Mouse (Mus musculus) forebrain, embryonic 13.5 days (tissue): ENCODE measurements around the gene Tenm3. TPM values are rescaled to one million over a fixed set of nuclear protein-coding genes. Genes with fewer than 3 reads are reported as not detected.

Source experiments
- ATAC-seq: fragments of 200-750 bp; cut with Nextera tagmentation; 2 replicates; pipeline ENCODE4 v1.8.0; 2017
- H3K27ac ChIP-seq: fragments of 300-500 bp; sonication (generic); 2 replicates; pipeline ENCODE4 v1.5.1; 2015; ENCODE audit warnings: inconsistent platforms, mild to moderate bottlenecking, moderate library complexity
- H3K27me3 ChIP-seq: fragments of 300-500 bp; sonication (generic); 2 replicates; pipeline ENCODE4 v1.6.1; 2015; ENCODE audit warnings: mild to moderate bottlenecking, inconsistent platforms
- H3K36me3 ChIP-seq: fragments of 300-500 bp; sonication (generic); 2 replicates; pipeline ENCODE4 v1.6.1; 2015; ENCODE audit warnings: mild to moderate bottlenecking, inconsistent platforms; ENCODE audit not compliant: poor library complexity, severe bottlenecking
- H3K4me1 ChIP-seq: fragments of 300-500 bp; sonication (generic); 2 replicates; pipeline ENCODE4 v1.6.1; 2015; ENCODE audit warnings: inconsistent platforms
- H3K4me2 ChIP-seq: fragments of 300-500 bp; sonication (generic); 2 replicates; pipeline ENCODE4 v1.6.1; 2015; ENCODE audit warnings: inconsistent platforms, mild to moderate bottlenecking, moderate library complexity
- H3K4me3 ChIP-seq: fragments of 300-500 bp; sonication (generic); 2 replicates; pipeline ENCODE4 v1.5.1; 2015; ENCODE audit warnings: mild to moderate bottlenecking, inconsistent platforms
- H3K9ac ChIP-seq: fragments of 300-500 bp; sonication (generic); 2 replicates; pipeline ENCODE4 v1.6.1; 2015; ENCODE audit warnings: mild to moderate bottlenecking, inconsistent platforms
- H3K9me3 ChIP-seq: fragments of 300-500 bp; sonication (generic); replicated peaks from 2 replicates; pipeline ENCODE4 v1.6.1; 2016; ENCODE audit warnings: inconsistent platforms
- WGBS: fragments of 180-500 bp; shearing (Covaris S2); methylation state at CpG from one replicate; pipeline ENCODE4 v1.1.7; 2015; 5-methylcytosine and 5-hydroxymethylcytosine counted together
- polyA plus RNA-seq: library from polyadenylated mRNA; unstranded; fragments of >200 nt; fragmentation: Nextera tagmentation; extraction: Ambion mirVana; gene quantifications from 2 replicates; pipeline ENCODE4 v1.2.1, GENCODE M21; 2015

Tenm3 gene
- polyA plus RNA-seq, 1 experiment from 2014 or later, result 20.6 TPM

DNA sequence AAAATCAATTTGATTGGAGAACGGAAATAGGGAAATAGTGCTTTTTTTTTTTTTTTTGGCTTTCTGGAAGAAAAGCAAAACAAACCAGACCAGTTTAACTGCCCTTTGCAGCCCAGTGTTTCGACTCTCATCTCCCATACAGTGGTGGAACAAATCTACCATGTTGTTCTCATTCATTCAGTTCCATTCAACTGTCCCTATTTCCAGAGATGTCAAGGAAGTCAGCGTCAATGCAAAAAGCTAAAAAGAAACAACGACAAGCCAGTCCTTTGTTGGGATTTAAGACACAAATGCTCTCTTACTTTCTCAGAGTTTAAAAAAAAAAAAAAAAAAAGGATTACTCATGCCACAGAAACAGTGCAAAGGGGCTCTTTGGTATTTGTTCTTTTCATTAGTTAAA lies 502.1 kb downstream of the Tenm3 start:
- Histone ChIP-seq H3K27me3 (no peaks in the 10 kb centered on the region), H3K4me3 (no peak overlapping the region), H3K9me3 (no peaks in the 10 kb centered on the region), H3K36me3 (no peaks in the 10 kb centered on the region), H3K4me2 (no peak overlapping the region), H3K9ac (no peak overlapping the region), H3K4me1 (peaks cover 17% of the 10 kb centered on the region; the same call in 1 of the 2 replicates), H3K27ac (no peak overlapping the region)
- no peak for ATAC-seq
- 34% methylated on average over 4 of the region's 4 CpGs for WGBS

DNA sequence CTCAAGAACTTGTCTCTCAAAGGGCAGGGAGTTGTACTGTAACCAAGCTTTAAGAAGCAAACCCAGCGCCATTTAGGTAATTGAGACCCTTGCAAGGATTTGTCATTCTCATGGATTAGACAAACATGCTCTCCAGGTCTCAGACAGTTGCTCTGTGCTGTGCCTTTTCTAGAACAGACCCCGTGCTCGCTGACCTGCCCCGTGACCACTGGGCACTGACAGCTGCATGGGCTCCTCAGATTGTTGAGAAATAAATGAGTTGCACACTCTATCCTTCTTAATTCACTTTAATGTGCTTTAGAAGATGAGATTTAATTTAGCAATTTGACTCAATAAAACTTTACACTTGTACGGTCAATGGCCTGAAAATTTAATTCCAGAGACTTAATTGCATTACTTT lies 502.5 kb downstream of the Tenm3 start:
- H3K4me1 ChIP-seq, result peaks cover 17% of the 10 kb centered on the region; the same call in 1 of the 2 replicates
- H3K4me3 ChIP-seq, result no peak overlapping the region
- no peaks in the 10 kb centered on the region for H3K9me3 ChIP-seq
- H3K36me3 ChIP-seq, result no peaks in the 10 kb centered on the region
- WGBS, result 85% methylated on average over 5 of the region's 5 CpGs
- no peak overlapping the region for H3K9ac ChIP-seq
- H3K4me2 ChIP-seq, result no peak overlapping the region
- H3K27me3 ChIP-seq, result no peaks in the 10 kb centered on the region
- H3K27ac ChIP-seq, result no peak overlapping the region
- no peak for ATAC-seq

DNA sequence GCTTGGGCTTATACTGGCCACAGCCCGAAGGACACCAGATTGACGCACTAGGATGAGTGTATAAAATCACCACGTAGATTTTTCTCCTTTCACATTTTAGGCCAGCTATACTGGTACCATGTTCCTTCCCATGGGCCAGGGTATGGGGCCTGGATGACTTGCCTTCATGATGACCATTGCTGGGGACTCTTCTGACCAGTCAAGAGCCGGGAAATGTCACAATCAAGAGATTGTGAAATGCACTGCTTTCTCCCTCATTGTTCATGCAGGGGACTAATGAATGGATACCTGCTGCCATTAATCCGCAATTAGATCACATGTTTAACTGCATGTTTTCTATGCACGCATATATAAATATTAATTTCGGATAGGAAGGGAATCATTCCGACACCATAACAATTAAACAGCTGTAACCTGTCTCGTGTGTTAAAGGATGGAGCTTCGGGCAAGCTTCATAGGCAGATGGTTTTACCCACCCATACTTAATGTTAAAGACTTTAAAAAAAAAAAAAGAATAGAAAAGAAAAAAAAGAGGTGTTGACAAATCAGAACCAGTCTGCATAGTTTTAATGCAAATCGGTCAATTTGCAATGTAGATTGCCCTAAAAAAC lies 521.0 kb downstream of the Tenm3 start:
- H3K27ac ChIP-seq, result peak overlapping the region; percentile 57; the same call in 1 of the 2 replicates
- H3K4me2 ChIP-seq, result no peak overlapping the region
- 49% methylated on average over 11 of the region's 11 CpGs for WGBS

DNA sequence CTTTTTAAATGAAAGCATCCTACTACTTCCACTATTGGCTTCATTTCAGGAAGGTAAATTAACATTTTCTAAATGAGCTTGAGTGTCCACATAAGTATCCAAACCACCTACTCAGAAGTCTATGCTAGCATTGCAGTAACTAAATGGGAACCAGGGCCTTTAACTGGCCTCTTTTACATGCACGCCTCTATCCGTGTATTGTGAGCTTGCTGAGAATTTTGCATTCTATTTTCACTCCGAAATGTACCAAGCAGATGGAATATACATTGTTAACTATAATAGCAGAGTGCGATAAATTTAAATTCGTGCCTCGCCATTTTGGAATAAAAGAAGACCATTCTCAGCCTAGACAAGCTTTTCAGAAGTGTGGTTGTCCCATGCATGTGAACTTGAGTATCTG lies 521.5 kb downstream of the Tenm3 start:
- Histone ChIP-seq H3K9ac (no peak overlapping the region), H3K4me3 (no peak overlapping the region), H3K27ac (peak overlapping the region; percentile 57; the same call in 1 of the 2 replicates), H3K36me3 (no peaks in the 10 kb centered on the region), H3K27me3 (no peaks in the 10 kb centered on the region), H3K4me2 (no peak overlapping the region), H3K4me1 (peaks cover 20% of the 10 kb centered on the region), H3K9me3 (no peaks in the 10 kb centered on the region)
- 87% methylated on average over 6 of the region's 6 CpGs for WGBS
- no peak for ATAC-seq

More for the DNA sequence above, 521.0 kb downstream of the Tenm3 start:
- peaks cover 20% of the 10 kb centered on the region for H3K4me1 ChIP-seq
- peaks cover under 1% of the 10 kb centered on the region; the same call in 1 of the 2 replicates for H3K36me3 ChIP-seq
- ATAC-seq, result peak; percentile 78
- no peak overlapping the region for H3K4me3 ChIP-seq
- no peaks in the 10 kb centered on the region for H3K27me3 ChIP-seq
- H3K9ac ChIP-seq, result no peak overlapping the region
- no peaks in the 10 kb centered on the region for H3K9me3 ChIP-seq

DNA sequence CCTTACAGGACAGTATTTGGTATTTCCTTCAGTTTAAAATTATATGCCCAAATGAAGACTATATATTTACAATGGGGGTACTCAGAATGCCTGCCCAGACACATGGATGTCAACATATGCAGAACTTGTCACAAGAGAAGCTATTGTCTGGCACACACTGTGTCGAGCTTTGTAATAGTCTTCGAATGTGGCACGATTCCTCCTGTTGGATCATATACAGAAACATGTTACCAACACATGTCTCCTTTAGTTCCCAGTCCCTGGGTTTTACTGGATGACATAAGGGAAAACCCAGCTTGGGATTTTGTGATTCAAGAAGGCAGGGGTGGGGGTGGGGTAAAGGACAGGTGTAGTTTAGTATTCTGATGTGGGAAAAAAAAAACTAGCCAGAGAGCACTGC lies 524.1 kb downstream of the Tenm3 start:
- no peaks in the 10 kb centered on the region for H3K9me3 ChIP-seq
- no peak overlapping the region for H3K4me2 ChIP-seq
- no peaks in the 10 kb centered on the region for H3K36me3 ChIP-seq
- no peak overlapping the region for H3K27ac ChIP-seq
- peaks cover 20% of the 10 kb centered on the region for H3K4me1 ChIP-seq
- no peaks in the 10 kb centered on the region for H3K27me3 ChIP-seq
- 85% methylated on average over 3 of the region's 3 CpGs for WGBS
- H3K4me3 ChIP-seq, result no peak overlapping the region
- no peak overlapping the region for H3K9ac ChIP-seq
- ATAC-seq, result peak; percentile 29; the same call in 1 of the 2 replicates

DNA sequence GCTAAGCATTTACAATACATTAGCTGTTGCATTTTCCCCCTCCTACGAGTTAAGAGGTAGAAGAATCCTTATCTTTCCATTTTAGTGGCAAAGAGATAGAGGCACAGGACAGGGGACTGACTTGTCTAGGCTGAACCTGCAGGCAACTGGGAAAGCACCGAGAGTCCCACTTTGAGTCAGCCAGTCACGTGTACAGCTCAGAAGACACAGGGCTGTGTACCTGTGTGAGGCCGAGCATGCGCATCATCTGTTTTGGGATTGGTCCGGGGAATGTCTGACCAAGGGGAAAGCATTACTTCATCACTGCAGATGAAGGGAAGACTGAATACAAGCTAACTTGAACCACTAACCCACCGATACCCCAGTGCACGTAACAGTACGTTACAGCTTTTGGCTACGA lies 526.3 kb downstream of the Tenm3 start:
- no peak overlapping the region for H3K4me3 ChIP-seq
- H3K27ac ChIP-seq, result no peak overlapping the region
- H3K9ac ChIP-seq, result no peak overlapping the region
- H3K36me3 ChIP-seq, result no peaks in the 10 kb centered on the region
- H3K4me2 ChIP-seq, result no peak overlapping the region
- peaks cover 12% of the 10 kb centered on the region for H3K4me1 ChIP-seq
- H3K9me3 ChIP-seq, result no peaks in the 10 kb centered on the region
- ATAC-seq, result no peak
- no peaks in the 10 kb centered on the region for H3K27me3 ChIP-seq
- WGBS, result 91% methylated on average over 10 of the region's 10 CpGs

DNA sequence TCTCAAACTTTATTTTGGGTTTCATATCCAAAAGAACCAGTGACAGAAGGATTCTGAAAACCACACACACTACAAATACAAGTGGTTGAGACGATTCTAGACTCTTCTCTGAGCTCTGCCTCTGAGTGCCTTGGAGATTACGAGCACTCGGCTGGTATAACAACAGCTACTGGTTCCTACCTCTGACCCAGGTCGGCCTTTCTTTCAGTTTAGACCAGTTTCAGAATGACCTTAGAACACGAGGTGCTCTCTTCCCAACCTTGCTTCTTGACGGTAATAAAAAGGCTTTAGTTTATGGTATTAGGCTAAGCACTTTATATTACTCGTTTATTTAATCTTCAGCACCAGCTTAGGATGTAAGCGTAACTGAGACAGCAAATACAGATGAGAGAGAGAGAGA lies 528.1 kb downstream of the Tenm3 start:
- ATAC-seq, result no peak
- H3K9me3 ChIP-seq, result no peaks in the 10 kb centered on the region
- H3K9ac ChIP-seq, result no peak overlapping the region
- H3K4me3 ChIP-seq, result no peak overlapping the region
- no peaks in the 10 kb centered on the region for H3K36me3 ChIP-seq
- no peak overlapping the region for H3K27ac ChIP-seq
- no peaks in the 10 kb centered on the region for H3K27me3 ChIP-seq
- peaks cover 29% of the 10 kb centered on the region for H3K4me1 ChIP-seq
- WGBS, result 89% methylated on average over 8 of the region's 8 CpGs
- no peak overlapping the region for H3K4me2 ChIP-seq

DNA sequence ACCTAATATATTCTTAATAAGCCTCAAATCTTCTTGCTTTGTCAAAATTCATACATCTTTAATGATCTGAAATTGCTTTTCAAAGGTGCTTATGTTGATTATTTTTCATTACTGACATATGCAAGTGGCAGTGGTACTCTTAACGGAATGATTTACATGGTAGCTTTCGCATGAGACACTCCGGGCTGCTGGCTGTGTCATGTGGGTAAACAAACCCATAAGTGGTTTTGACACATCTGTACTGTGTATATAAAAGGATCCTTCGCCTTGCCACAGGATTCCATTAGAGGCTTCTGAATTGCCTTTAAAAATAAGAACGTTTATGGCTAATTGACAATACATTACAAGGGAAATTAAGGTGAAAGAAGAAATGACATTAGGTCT lies 529.8 kb downstream of the Tenm3 start:
- Histone ChIP-seq H3K27ac (no peak overlapping the region), H3K9me3 (no peaks in the 10 kb centered on the region), H3K27me3 (no peaks in the 10 kb centered on the region), H3K4me2 (no peak overlapping the region), H3K36me3 (no peaks in the 10 kb centered on the region), H3K9ac (no peak overlapping the region), H3K4me1 (peaks cover 46% of the 10 kb centered on the region), H3K4me3 (no peak overlapping the region)
- ATAC-seq, result peak; percentile 48; the same call in 1 of the 2 replicates
- WGBS, result 71% methylated on average over 5 of the region's 5 CpGs

DNA sequence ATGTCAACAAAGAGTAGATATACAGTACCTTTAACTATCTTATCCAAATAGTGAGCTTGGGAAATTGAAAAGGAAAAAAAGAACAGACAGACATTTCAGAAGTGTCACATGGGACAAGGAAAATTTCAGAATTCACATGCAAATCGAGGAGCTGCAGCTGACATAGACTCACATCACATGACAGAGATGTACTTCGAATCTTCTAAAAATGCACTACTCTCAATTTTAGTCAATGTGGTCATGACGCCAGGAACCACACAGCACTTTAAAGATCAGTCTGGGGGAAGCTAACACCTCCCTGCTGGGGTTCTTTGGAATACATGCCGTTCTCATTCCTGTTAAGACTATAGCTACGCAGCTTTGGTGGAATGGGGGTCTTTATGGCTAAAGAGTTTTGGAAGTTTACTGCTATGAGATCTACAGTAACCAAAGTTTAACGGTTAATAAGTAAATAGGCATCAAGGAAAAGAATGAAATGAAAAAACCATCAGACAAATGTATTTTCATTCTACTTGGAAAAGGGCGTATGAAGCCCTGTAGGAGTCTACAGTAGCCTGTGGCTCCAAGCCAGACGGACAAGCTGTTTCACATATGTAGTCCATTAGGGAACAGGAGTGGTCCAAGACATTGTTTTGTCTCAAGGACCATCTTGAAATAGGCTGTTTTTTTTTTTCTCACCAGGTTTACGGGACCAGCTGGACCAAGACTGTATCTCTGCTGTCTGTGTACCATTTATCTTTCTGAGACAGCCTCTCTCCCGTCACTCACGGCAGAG lies 530.4 kb downstream of the Tenm3 start:
- H3K4me2 ChIP-seq, result no peak overlapping the region
- H3K9me3 ChIP-seq, result no peaks in the 10 kb centered on the region
- 78% methylated on average over 11 of the region's 11 CpGs for WGBS
- H3K27ac ChIP-seq, result peak overlapping the region; percentile 10; the same call in 1 of the 2 replicates
- no peak overlapping the region for H3K4me3 ChIP-seq
- no peaks in the 10 kb centered on the region for H3K27me3 ChIP-seq
- H3K36me3 ChIP-seq, result no peaks in the 10 kb centered on the region
- ATAC-seq, result peak; percentile 19; the same call in 1 of the 2 replicates
- H3K4me1 ChIP-seq, result peaks cover 51% of the 10 kb centered on the region
- no peak overlapping the region for H3K9ac ChIP-seq

DNA sequence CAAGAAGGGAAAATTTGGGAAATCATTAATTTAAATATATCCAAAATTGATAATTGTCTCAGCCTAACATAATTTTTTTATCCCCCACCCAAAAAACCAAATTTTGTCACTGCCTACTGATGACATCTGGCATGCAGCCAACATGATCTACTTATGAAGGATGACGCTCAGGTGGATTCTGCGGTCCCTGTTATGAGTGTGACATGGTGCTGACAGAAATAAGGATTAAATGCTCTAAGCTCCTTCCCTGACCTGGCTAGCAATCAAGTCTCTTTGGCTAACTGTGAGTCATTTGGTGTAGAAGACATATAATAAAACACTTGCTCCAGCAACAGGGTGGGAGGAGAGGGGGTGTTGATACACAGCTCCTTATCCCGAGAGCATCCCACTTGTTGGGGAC lies 532.0 kb downstream of the Tenm3 start:
- Histone ChIP-seq H3K27ac (no peak overlapping the region), H3K4me1 (peaks cover 51% of the 10 kb centered on the region), H3K9ac (no peak overlapping the region), H3K36me3 (peaks cover 5% of the 10 kb centered on the region; the same call in 1 of the 2 replicates), H3K4me3 (no peak overlapping the region), H3K4me2 (no peak overlapping the region), H3K9me3 (no peaks in the 10 kb centered on the region), H3K27me3 (no peaks in the 10 kb centered on the region)
- WGBS, result 61% methylated on average over 3 of the region's 3 CpGs
- ATAC-seq, result no peak

DNA sequence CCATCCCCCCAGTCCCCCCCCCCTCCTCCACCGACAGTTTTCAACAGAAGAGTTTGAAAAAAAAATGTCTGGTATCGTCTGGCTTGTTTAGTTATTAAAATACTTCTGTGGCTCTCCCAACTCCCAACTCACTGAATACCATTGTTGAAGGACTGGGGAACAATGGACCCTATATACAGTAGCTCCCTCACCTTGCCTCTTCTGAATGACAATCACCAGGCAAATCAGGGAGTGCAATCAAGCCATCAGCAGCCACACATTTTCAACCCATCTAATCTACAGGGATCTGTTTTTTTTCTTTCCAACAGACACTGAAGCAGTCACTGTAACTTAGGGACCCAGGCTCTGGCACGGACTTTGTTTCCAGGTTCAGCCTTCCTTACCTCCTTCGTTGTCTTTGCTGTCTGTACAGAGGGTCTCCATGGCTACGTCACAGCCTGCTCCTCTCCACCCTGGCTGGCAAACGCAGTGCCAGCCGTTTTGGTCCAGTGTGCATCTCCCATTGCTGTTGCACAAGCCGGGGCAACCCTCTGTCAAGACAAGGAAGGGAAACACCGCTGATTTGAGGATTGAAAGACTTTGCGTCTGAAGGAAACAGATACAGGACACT lies 533.4 kb downstream of the Tenm3 start:
- no peak; the same call in 1 of the 2 replicates for ATAC-seq
- Histone ChIP-seq H3K4me1 (peaks cover 51% of the 10 kb centered on the region), H3K36me3 (peaks cover 5% of the 10 kb centered on the region; the same call in 1 of the 2 replicates), H3K4me2 (0 out of 2 replicates have a peak overlapping the region, but pooled peaks have one; percentile 4), H3K27ac (0 out of 2 replicates have a peak overlapping the region, but pooled peaks have one; percentile 7), H3K4me3 (no peak overlapping the region), H3K9me3 (no peaks in the 10 kb centered on the region), H3K27me3 (no peaks in the 10 kb centered on the region), H3K9ac (no peak overlapping the region)
- 17% methylated on average over 10 of the region's 10 CpGs for WGBS
